Mouse (Mus musculus) retina, postnatal 1 day (tissue): ENCODE measurements around the gene Mapt.
"Not testable (repeated sequence)": the region's sequence is repeated elsewhere in the genome, so short reads cannot be mapped to it uniquely, and the experiment has no call there.

Experiments
- DNase-seq: peaks from one replicate; pipeline ENCODE4 v3.0.0-alpha.2; 2012

Gene Mapt

GRCm38 (mm10) chr11:104231041-104231911, at the start of gene Mapt:
Gene Mapt, plus strand, starts transcription at chr11:104231390.
- peak; percentile 95 for DNase-seq

GRCm38 (mm10) chr11:104182141-104182540, 49.0 kb upstream of the Mapt start:
- no peak for DNase-seq

DNA sequence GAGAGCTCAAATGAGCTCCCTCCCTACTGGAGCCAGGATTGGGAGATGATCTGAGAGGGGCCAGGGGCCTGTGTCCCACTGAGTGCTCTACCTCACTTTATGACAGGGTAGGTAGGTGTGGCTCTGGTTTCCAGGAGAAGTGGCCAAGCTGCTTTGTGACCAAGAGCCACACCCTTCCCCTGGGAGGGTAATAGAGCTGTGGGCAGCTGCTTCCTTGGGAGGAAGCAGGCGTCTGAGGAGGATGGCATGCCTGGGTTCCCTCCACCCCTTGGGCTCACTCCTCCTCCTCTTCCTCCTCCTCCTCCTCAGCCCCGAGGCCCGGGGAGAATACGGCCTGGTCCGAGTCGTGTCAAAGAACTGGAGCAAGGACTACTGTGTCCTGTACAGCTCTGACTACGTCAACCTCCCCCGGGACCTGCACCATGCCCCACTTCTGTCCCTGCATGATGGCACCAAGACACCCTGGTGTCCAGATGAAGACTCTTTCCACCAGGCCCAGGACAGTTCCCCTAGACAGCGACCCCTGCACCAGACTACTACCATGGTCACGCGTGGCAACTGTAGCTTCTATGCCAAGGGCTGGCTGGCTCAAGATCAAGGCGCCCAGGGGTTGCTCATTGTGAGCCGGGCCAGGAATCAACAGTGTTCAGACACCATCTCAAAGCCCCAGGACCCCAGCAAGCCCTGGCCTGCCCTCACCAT, 44.9 kb upstream of the Mapt start, which contains the start of gene Sppl2c:
Gene Sppl2c, plus strand, starts transcription at position 193 of the 702 bp plus-strand sequence.
- DNase-seq = no peak

- DNase-seq = no peak
Measured at GRCm38 (mm10) chr11:104186837-104187150, 44.4 kb upstream of the Mapt start.

DNA sequence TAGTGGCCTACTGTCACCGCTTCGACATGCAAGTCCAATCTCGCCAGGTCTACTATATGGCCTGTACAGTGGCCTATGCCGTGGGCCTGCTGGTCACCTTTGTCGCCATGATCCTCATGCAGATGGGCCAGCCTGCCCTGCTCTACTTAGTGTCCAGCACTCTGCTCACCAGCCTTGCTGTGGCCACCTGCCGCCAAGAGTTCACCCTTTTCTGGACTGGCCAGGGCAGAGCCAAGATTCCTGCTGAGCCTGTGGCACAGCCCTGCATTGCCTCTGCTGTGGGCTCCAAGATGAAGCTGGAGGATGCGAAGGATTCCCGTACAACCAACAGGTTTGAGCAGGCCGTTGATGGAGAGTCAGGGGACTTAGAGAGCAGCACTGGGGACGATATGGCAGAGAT, 43.4 kb upstream of the Mapt start:
- DNase-seq = no peak

DNA sequence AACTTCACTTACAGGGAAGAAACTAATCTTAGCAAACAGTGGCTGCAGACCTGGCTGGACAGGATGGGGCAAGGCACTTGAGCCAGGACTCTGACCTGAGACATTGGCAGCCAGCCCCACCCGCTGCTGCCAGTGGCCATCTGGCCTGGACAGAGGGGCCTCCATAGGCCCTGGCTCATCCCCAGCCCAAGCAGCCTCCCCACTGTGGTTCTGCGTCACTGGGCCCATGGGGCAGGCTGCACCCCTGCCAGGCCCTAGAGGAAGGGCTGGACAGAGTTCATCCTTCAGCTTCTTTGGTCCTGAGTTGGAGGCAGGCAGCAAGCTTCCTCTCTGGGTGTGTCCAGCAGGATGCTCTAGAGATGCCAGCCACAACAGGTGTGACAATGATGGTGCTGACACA, 41.2 kb upstream of the Mapt start:
- DNase-seq = no peak

- DNase-seq = no peak
Measured at GRCm38 (mm10) chr11:104195382-104195781, 35.8 kb upstream of the Mapt start.

- peak; percentile 94 for DNase-seq
Measured at GRCm38 (mm10) chr11:104195791-104196190, 35.4 kb upstream of the Mapt start.

DNA sequence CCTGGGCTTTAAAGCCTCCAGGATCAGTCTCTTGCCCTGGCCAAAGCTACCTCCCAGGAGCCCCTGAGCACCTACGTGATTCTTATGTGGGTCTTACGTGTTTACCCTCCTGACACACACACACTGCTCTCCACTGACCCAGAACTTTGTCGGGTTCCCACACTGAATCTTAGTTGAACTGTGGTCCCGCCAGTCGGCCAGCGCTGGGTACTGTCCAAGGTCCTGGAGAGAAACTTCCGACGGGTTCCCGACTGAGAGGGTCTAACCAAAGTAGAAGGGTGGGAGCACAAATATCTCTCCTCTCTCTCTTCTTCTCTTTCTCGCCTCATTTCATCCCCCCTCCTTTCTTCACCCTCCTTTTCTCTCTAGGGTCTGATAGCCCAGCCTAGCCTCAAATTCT, 33.3 kb upstream of the Mapt start:
- peak; percentile 54 for DNase-seq

DNA sequence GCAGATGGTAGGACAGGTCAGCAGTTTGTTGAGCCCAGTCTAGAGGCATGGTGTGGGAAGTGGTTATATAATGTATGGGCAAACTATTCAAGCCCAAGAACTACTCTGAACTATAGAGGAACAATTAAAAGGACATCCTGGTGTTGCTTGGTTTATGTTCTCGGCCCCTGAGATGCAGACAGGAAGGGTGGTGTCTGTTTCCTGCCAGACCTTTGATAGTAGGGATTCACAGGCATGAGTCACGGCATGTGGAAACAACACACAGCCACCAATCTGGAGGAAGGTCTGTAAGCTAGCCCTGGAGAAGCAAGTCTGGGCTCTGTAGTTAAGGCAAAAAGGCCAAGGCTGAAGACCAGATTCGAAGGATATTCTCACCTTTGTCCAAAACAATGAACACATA, 27.9 kb upstream of the Mapt start:
- DNase-seq = no peak

DNA sequence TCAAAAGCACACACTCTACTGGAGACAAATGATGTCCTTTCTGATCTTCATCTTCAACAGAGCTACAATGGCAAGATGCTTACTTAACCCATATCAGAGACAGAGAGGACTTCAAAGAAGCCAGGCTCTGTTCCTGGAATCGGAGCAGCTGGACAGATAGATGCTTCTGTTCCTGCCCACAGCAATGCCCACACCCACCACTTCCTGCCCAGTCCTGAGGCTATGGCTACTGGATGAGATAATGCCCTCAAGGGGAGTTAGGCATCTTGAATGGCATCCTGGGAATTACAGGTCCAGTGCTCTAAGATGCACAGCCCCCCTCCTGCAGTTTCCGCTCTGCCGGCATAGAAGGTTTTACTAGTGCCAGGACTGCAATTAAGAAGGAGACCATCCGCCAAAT, 24.6 kb upstream of the Mapt start:
- no peak for DNase-seq

DNA sequence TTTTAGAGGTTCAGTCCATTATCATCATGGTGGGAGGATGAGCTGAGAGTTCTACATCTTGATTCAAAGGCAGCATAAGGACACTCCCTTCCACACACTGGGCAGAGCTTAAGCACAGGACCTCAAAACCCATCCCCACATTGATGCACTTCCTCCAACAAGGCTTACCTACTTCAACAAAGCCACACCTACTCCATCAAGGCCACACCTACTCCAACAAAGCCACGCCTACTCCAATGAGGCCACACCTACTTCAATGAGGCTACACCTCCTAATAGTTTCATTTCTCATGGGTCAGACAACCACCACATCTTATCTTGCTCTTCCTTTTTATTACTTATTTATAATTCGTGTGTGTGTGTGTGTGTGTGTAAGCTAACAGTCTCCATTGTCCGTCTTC, 22.1 kb upstream of the Mapt start:
- no peak for DNase-seq

DNA sequence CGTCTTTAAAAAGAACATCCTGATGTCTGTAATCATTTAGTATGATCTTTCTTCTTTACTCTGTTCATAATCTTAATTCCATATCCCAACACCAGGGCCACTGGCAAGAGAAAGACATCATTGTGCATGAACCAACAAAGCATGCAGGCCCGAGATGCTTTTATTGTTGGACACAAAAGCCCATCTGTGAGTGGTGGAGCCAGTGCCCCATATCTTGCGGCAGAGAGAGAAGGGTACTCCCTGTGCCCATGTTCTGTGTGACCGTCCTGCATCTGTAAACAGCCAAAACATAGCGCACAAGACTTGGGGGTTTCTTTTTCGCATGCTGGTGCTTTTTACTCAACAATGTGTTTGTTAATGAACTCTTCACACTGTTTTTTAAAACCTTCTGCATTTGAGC, 19.9 kb upstream of the Mapt start:
- no peak for DNase-seq

DNA sequence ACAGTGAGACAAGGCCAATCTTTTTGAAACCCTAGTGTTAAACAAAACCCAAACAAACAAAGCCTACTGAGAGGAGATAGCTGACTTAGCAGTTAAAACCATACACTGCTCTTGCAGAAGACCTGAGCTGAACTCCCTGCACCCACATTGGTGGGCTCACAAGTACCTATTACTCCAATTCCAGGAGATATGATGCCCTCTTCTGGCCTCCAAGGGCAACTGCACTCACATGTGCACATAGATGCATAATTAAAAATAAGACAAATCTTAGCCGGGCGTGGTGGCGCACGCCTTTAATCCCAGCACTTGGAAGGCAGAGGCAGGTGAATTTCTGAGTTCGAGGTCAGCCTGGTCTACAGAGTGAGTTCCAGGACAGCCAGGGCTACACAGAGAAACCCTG, 17.1 kb upstream of the Mapt start:
- not testable (repeated sequence) for DNase-seq

GRCm38 (mm10) chr11:104218075-104218474, 13.1 kb upstream of the Mapt start:
- DNase-seq = no peak

- no peak for DNase-seq
Measured at GRCm38 (mm10) chr11:104220291-104220690, 10.9 kb upstream of the Mapt start.

DNA sequence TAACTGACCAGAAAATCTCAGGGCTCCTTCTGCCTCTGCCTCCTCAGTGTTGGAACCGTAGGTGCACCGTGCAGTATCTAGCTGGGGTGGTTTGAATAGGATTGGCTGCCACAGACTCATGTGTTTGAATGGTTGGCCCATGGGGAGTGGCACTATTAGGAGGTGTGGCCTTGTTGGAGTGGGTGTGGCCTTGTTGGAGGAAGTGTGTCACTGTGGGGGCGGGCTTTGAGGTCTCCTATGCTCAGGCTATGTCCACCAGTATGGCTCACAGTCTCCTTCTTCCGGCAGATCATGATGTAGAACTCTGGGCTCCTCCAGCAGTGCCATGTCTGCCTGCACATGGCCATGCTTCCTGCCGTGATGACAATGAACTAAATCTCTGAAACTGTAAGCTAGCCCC, 9.4 kb upstream of the Mapt start:
- no peak for DNase-seq

GRCm38 (mm10) chr11:104223301-104223700, 7.9 kb upstream of the Mapt start:
- DNase-seq = no peak

GRCm38 (mm10) chr11:104229391-104229790, 1.8 kb upstream of the Mapt start:
- no peak for DNase-seq

GRCm38 (mm10) chr11:104230066-104230778, 968 bp upstream of the Mapt start:
- DNase-seq = peak; percentile 40

DNA sequence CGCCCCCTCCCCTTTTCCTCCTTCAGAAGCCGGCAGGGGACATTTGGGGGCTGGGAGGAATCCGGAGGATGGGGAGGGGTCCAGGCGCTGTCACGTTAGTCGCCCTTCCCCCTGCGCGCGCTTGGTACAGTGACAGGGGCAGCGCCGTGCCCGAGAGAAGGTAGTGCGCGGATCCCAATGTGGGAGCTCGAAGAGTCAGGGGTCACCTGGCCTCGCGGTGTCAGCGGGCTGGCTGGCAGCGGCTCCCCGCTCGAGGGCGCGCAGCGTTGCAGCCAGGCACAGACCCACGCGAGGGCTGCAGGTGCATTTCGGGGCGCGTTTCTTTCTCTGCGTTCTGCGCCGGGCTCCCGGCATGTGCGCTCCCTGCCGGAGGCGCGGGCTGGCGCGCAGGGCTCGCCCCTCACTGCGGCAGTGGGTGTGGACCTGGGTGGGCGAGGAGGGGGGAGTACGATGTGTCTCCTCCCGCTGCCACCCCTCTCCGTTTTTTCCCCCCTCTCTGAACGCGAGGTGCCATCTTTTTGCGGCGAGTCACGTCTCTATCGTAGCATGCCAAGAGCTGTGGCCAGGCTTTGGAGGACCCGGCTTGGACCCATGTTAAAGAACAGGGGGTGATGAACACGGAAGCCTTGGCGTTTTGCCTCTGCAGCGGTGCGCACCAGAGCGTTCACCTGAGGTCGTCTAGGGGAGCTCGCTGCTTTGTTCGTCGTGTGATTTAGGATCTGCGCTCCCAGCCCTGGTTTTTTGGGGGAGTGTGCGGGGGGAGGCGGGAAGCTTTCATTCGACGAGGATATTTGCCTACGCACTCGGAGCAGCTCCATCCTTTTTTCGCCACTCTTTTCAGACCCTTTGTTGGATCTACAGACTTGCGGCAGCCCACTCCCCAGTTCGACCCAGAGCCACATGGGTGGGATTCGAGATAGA, 1.2 kb downstream of the Mapt start:
- DNase-seq = peak; percentile 73

DNA sequence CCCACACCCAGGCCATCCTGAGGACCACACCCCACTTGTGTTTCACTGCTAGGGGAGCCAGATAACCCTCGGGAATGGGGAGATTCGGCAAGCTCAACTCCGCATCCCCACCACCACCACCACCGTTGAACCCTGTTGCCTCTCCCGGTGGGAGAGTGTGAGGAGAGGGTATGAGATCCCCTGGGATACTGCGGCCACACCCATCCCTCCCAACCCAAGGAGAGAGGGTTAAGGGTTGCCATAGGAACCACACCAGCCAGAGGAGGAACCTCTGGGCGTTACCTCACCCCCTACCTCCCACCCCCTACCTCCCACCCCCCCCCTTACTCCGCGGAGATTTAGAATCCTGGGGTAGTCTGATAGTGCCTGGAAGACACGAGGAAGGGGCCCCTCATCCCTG, 1.9 kb downstream of the Mapt start:
- peak; percentile 15 for DNase-seq
